Mouse (Mus musculus) spleen, postnatal 14 days (tissue): Measurements from ENCODE around the gene Usp25.

ENCODE experiments used
- DNase-seq, 2 experiments: peaks; one replicate each; pipeline ENCODE4 v3.0.0; 2021 to 2022; ENCODE audit warnings: low spot score in 2 of 2

Usp25 gene

GRCm38 (mm10) chr16:77034329-77034728 is 20.8 kb downstream of the Usp25 start:
- no peak for DNase-seq

DNA sequence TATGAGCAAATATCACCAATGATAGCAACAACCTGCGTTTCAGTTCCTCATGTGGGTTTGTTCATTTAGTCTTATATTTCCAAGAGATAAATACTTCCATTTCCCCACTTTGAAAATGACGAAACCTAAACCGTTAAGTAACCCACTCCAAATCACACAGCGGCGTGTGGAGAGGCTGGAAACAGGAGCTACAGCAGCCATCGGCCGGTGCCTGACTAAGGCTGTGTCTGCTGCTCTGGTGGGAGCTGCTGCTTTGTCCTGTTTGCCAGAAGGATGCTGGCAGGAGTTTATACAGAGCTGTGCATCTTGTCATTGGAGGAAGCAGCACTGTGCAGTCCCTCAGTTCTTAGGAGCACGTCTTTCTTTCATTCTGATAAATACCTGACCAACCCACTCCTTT is 21.2 kb downstream of the Usp25 start:
- no peak for DNase-seq

DNA sequence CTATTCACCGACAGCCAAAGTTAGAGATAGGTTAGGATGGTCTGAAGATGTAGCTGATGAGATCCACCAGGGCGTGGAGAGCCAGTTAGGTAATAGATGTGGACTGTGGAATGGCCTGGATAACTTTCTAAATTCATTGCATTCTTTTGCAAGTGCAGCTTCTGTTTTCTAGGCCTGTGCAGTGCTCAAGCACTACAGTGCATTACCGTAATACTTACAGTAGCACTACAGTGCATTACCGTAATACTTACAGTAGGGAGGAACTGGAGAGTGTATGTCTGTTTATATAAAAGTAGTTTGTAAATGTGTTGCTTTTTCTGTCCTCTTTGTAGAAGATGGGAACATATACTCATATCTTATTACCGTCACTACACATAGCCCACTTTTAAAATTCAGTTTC is 28.1 kb downstream of the Usp25 start:
- no peak for DNase-seq

GRCm38 (mm10) chr16:77043499-77043898 is 30.0 kb downstream of the Usp25 start:
- no peak for DNase-seq

DNA sequence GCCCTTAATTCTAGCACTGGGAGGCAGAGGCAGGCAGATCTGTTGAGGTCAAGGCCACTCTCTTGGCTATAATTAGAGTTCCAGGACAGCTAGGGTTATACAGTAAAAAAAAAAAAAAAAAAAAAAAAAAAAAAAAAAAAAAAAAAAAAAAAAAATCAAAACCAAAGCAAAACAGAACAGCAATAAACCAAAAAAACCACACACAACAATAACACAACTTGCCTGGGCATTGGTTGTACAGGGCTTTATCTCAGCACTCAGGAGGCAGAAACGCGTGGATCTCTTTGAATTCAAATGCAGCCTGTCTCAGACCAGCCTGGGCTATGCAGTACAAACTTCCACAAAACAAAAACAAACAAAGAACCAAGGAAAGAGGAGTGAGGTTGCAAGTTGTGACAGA is 40.7 kb downstream of the Usp25 start:
- DNase-seq, result no peak

DNA sequence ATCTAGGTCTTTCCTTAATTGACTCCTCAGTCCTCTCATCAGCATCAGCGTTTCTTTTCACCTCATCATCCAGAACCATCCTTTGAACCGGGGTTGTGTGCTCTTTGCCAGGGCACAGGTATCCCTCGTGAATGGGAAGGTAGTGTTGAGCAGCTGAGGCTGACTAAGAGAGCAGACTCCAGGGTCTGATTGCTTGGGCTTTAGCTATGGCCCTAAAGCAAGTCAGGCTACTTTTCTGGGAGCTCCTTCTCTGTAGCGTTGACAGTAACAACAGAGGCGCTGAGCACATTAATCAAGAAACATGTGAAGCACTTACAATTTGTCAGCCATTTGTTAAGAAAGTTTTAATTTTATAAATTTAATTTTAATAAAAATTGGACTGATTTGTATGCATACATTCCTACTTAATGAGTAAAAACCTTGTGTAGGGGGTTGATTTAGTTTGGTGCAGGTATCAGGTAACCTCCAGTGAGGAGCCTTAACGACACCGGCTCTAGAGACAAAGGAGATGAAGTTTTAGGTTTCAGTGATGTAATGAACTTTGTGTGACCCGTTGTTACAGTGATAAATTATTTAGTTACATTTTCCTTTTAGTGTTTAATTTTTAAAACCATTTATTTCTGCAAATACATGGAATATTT is 42.1 kb downstream of the Usp25 start:
- no peak for DNase-seq

DNA sequence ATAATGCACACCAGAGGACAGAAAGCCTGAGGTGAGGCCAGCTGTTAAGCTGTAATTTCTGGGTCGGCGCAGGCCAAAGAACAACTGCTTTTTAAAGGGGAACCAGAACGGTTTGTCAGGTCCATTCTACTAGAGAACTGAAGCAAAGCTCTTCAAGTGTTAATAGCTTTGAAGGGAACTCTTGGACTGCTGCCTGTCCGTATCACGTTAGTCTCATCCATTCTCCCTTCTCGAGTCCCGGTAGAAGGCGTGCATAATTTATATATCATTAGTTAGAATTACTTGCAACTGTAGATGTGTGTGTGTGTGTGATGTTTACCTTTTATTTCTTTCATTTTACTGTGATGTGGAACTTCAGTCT is 42.6 kb downstream of the Usp25 start:
- DNase-seq, result no peak

DNA sequence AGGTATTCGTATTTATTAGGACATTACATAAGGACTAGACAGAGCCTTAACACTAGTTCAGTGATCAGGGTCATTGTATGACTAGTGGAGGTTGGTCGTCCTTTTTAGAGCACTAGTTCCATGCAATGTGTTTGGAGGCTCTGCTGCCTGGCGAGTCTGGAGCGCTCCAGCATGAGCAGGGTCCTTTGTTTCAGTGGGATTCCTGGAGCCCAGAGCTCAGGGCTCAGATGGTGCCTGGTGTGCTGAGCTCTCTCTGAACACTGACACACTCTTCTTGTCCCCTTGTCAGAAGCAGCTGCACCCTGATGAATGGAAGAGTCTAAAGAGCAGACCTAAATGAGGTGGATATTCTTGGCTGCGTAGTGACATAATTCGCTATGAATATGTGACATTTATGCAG is 45.1 kb downstream of the Usp25 start:
- DNase-seq, result no peak

DNA sequence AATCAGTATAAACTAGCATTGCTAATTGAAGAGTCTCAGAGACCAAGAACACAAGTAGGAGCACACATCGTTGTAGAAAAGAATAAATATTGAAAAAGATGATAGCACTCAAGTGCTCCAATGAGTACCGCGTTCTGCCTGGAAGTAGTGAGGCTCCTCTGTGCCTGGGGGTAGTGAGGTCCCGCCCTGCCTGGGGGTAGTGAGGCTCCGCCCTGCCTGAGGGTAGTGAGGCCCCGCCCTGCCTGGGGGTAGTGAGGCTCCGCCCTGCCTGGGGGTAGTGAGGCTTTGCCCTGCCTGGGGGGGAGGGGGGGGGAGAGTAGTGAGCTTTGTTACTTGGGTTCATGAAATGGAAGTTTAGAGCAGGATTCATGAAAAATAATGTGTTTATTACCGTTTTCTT is 46.7 kb downstream of the Usp25 start:
- peak; percentile 59 to 74 for DNase-seq

DNA sequence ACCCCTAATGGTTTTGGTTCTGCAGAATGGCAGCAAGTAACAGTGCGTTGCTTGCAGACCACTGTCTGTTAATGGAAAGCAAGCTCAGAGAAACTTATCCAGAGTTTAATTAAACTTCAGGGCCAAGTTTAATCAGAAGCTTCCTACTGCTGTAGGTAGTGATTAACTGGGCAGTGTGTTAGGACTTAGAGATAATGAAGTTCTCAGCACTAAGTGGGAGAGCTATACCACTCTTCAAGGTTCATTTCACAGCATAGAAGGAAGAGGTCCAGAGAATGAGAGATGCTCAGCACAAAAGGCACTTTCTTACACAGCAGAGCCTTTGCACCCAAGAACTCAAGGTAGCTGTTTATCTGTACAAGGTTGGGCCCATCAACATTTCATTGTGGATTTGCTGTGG is 50.4 kb downstream of the Usp25 start:
- no peak for DNase-seq

DNA sequence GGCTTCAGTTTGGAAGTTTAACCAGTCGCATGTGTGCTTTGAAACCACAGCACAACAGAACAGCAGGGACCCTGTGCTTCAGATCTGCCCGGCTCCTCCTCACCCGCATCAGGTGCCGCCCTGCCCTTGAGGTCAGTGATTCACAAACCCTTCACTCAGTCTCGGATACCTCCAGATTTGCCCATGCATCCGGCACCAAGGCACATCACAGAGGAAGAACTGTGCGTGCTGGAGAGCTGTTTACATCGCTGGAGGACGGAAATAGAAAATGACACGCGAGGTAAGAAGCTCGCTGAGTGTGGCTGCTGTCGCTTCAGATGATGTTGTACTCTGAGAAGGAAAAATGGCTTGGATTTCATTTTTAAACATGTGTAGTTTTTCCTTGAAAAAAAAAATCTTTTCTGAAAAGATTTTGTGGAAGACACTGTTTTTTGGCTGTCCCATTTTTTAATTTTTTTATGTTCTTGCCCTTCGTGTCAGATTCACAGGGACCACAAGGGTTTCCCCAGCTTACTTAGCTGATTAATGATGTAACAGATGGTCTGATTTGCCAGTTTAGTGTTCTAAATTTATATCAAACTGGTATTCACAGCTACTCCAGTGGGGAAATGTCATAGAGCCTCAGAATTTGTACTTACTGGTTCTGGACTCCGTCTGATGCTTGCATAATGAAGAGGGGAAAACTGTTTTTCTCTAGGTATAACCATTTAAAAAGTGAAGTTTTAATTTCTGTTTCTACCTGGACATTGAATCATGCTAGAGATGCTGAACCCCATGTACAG is 63.6 kb downstream of the Usp25 start:
- no peak for DNase-seq

DNA sequence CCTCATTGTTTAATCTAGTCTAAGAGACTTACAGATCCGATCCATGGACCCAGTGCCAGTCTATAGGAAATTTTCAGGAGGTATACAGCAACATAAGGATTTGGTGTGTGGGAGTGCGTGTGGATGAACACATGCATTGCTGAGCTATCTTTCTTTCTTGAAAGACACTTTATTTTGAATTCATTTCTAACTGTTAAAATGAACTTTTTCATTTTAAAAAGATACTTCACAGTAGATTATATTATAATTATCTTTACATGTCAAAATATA is 64.2 kb downstream of the Usp25 start:
- no peak for DNase-seq

DNA sequence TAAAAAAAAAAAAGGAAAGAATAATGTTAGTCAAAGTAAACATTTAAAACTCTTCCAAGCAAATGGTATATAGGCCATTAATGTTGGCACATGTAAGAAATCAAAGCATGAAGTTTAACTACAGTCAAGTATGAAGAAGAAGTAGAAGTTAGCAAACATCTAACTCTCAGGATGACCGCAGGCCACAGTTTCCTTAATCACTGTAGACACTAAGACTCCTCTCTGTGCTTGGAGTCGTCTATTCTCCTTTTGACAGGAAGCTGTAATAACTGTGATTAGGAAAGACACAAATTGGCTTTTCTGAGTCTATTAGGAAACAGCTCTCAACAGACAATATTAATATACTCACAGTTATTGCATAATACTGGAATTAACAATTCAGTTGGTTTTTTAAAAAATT is 70.6 kb downstream of the Usp25 start:
- no peak for DNase-seq

DNA sequence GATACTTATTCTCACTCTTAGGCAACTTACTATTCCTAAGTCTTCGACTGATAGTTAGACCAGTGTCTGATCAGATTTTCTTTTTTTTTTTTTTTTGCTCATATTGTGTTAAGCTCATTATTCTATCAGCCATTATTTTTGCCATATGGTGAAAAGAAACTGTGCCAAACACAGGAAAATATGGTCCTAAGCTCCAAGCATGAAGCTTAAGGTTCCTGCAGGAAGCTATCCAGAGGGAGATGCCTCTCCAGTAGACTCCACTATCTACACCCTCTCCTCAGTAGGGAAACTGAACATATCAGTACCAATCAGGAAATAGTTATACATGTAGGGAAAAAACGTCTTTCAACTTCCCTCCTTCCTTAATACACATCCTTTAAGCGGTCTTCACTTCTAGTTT is 76.3 kb downstream of the Usp25 start:
- no peak for DNase-seq

- no peak for DNase-seq
Measured at GRCm38 (mm10) chr16:77093526-77093925, 80.0 kb downstream of the Usp25 start.

DNA sequence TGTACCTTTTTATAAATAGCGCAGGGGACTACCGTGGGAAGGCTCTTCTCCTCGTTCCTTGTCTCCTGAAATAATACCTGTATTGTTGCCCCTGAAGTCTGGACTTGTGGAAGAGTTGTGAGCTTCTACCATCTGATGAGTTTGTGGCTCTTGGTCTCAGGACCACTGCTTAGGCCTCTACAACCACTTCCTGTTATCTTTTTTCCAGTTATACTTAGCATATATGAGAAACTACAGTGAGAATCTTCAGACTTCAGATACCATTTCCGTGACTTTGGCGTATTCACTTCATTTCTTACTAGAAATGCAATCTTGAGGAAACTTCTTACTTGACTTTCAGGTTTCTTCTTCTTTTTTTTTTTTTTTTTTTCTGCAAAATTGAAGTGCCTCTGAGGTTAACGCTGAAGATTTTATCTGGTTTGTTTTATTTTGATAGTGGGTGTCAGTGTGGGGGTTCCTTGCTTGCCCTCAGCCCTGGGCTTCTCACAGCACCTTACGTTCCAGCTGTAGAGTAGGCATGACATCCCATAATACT is 81.6 kb downstream of the Usp25 start:
- DNase-seq, result no peak

- DNase-seq, result peak in 1 of 2 experiments; percentile 16
Measured at GRCm38 (mm10) chr16:77099018-77099869, 85.7 kb downstream of the Usp25 start.

DNA sequence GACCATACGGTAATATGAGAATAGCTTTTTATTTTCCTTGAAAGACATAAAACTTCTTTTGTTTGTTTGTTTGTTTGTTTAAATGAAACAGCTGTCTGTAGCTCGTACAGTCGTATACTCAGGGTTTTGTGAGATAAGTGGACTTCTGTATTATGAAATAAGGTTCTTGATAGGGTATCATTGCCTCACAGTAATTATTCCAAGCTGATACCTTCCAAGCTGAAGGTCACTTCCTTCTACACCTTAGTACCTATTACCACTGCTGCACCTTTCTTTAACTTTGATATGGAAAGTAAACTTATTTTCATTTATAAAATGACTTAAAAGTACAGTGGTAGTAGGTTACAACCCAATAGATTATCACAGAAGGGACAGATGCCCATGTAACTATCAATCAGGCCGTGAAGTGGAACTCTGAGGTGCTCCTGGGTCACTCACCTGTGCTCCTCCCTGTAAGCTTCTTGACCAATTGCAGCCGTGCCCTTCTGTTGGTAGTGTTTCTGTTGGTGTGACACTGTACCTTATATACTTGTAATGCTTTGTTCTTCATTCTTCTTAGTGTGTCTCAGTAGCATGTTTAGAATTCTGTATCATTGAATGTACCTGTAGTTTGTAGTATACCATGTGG is 90.2 kb downstream of the Usp25 start:
- DNase-seq, result no peak

DNA sequence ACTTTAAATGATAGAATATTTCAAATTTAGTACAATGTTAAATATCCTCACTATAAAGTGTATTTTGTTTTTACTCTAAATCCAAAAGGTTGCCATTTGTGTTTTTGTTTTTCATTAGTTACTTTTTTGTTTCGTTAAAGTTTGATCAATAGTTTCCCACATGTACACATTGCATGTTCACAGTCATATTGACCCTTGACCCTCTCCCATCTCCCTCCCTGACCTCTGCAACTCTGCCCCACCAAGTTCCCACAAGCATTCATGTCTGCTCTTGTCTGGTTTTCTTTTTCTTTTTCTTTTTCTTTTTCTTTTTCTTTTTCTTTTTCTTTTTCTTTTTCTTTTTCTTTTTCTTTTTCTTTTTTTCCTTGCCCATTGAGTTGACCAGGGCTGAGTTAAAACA is 97.8 kb downstream of the Usp25 start:
- no peak for DNase-seq

- no peak for DNase-seq
Measured at GRCm38 (mm10) chr16:77125908-77126307, 112.4 kb downstream of the Usp25 start.

DNA sequence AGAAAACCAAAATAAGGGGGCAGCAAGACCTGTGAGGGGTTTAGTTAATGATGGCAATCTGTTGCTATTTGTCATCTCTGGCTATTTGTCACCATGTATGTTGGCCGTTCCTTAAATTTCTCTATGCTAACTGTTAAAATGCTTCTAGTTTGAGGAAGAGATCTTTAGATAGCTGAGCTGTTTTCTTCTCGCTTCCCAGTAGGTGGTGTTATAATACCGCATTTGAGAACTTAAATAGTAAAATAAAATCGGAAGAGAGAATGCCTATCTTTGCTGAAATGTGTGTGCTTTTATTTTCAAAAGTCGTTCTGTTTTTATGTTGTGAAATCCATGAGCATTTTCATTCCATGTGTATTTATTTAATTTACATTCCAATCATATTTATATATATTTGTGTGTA is 115.2 kb downstream of the Usp25 start:
- no peak for DNase-seq

DNA sequence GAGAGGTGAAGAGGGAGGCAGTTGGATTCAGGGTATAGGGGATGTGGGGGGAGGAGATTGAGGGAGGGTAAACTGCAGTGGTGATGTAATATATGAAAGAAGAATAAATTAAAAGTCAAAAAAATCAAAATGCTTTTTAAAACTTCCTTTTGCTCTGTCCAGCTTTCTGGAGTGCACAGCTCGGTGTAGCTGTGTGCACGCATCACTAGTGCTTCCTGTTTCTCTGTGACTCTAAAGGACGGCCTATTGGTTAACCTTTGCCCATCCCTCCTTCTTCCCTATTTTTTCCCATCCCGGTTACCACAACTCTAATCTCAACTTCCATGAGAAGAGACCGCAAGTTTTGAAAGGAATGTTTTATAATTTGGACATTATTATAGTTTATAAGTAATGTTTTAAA is 119.5 kb downstream of the Usp25 start:
- DNase-seq, result no peak
